Mouse (Mus musculus) liver, embryonic 15.5 days (tissue): Measurements from ENCODE around the gene Lemd1. TPM values are rescaled to one million over a fixed set of nuclear protein-coding genes. Genes with fewer than 3 reads are reported as not detected.
"Not testable (repeated sequence)": the region's sequence is repeated elsewhere in the genome, so short reads cannot be mapped to it uniquely, and the experiment has no call there.

Source experiments
- ATAC-seq: fragments of 200-750 bp; cut with Nextera tagmentation; 2 replicates; pipeline ENCODE4 v1.8.0; 2017; ENCODE audit warnings: moderate number of reproducible peaks, mild to moderate bottlenecking, moderate library complexity; ENCODE audit not compliant: insufficient read depth
- H3K27ac ChIP-seq: fragments of 300-500 bp; sonication (generic); replicated peaks from 2 replicates; pipeline ENCODE4 v1.5.1; 2015; ENCODE audit warnings: mild to moderate bottlenecking, inconsistent platforms
- H3K27me3 ChIP-seq: fragments of 300-500 bp; sonication (generic); 2 replicates; pipeline ENCODE4 v1.6.1; 2015; ENCODE audit warnings: mild to moderate bottlenecking, inconsistent platforms
- H3K36me3 ChIP-seq: fragments of 300-500 bp; sonication (generic); replicated peaks from 2 replicates; pipeline ENCODE4 v1.6.1; 2015; ENCODE audit warnings: moderate library complexity, mild to moderate bottlenecking, inconsistent platforms
- H3K4me1 ChIP-seq: fragments of 300-500 bp; sonication (generic); replicated peaks from 2 replicates; pipeline ENCODE4 v1.6.1; 2015; ENCODE audit warnings: inconsistent platforms
- H3K4me2 ChIP-seq: fragments of 300-500 bp; sonication (generic); 2 replicates; pipeline ENCODE4 v1.6.1; 2015; ENCODE audit warnings: moderate library complexity, mild to moderate bottlenecking, inconsistent platforms
- H3K4me3 ChIP-seq: fragments of 300-500 bp; sonication (generic); replicated peaks from 2 replicates; pipeline ENCODE4 v1.5.1; 2015; ENCODE audit warnings: mild to moderate bottlenecking, inconsistent platforms
- H3K9ac ChIP-seq: fragments of 300-500 bp; sonication (generic); 2 replicates; pipeline ENCODE4 v1.6.1; 2015; ENCODE audit warnings: moderate library complexity, mild to moderate bottlenecking, inconsistent platforms
- H3K9me3 ChIP-seq: fragments of 300-500 bp; sonication (generic); replicated peaks from 2 replicates; pipeline ENCODE4 v1.6.1; 2016; ENCODE audit warnings: inconsistent platforms
- WGBS: fragments of 180-500 bp; shearing (Covaris S2); methylation state at CpG from one replicate; pipeline ENCODE4 v1.1.7; 2015; ENCODE audit warnings: mixed read lengths; ENCODE audit not compliant: insufficient replicate concordance; 5-methylcytosine and 5-hydroxymethylcytosine counted together
- polyA plus RNA-seq: library from polyadenylated mRNA; unstranded; fragments of >200 nt; fragmentation: Nextera tagmentation; extraction: Ambion mirVana; gene quantifications from 2 replicates; pipeline ENCODE4 v1.2.1, GENCODE M21; 2015

Lemd1 gene
- polyA plus RNA-seq, 1 experiment from 2014 or later, result not detected

DNA sequence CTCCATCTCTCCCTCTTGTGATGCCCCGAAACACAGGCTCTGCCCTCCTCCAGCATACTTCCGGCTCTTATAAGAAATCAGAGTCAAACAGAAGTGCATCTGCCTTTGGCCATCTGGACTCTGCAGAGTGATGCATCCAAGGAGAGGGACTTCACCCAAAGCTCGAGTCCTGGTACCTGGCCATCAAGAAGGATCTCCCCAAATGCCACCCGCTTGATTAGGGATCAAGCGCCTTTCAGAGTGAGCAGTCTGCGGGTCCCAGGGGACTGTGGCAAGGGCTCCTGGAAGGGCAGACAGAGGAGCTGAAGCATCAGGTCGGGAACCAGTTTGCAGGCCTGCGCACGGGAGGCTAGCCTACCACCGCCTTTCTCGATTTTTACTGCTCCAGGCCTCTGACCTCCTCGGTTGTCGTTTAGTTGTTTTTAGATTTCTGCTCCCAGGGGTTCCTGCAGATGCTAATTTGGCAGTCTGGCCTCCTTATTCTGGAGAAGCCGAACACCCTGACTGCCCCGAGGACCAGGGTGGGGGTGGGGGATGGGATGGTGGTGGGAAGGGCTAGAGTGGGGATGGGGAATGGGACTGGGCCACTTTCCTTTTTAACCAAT is 38.0 kb upstream of the Lemd1 start:
- WGBS, result 54% methylated on average over 15 of the region's 15 CpGs
- Histone ChIP-seq H3K4me3 (no peak overlapping the region), H3K4me1 (no peaks in the 10 kb centered on the region), H3K9ac (no peak overlapping the region), H3K4me2 (no peak overlapping the region), H3K9me3 (no peaks in the 10 kb centered on the region), H3K27ac (no peak overlapping the region), H3K27me3 (peaks cover 10% of the 10 kb centered on the region), H3K36me3 (no peaks in the 10 kb centered on the region)
- ATAC-seq, result no peak

DNA sequence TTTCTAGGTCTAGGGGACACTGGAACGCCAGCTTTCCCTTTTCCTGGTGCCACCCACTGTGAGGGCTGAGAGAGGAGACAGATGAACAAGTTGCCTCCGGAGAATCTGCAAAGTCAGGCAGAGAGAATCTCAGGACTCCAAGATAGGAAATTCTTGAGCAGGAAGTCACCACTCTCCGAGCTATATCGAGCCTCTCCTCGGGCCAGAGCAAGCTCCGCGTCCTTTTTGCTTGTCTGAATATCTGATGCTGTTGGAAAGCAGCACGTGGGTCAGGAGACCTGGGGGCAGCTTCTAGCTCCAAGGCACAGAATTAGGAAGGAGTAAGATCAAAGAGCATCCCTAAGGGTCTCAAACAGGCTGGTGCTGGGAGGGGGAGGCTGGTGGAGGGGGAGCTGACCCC is 37.5 kb upstream of the Lemd1 start:
- WGBS, result 45% methylated on average over 8 of the region's 8 CpGs
- H3K27ac ChIP-seq, result no peak overlapping the region
- H3K9me3 ChIP-seq, result no peaks in the 10 kb centered on the region

GRCm38 (mm10) chr1:132155737-132156136 is 35.5 kb upstream of the Lemd1 start:
- 11% methylated on average over 6 of the region's 6 CpGs for WGBS
- no peak for ATAC-seq
- H3K9me3 ChIP-seq, result no peaks in the 10 kb centered on the region
- no peaks in the 10 kb centered on the region for H3K36me3 ChIP-seq
- no peaks in the 10 kb centered on the region for H3K4me1 ChIP-seq
- no peak overlapping the region for H3K27ac ChIP-seq
- H3K9ac ChIP-seq, result no peak overlapping the region
- peaks cover 31% of the 10 kb centered on the region for H3K27me3 ChIP-seq
- no peak overlapping the region for H3K4me3 ChIP-seq
- peak overlapping the region; percentile 27; the same call in 1 of the 2 replicates for H3K4me2 ChIP-seq

More for the DNA sequence above, 37.5 kb upstream of the Lemd1 start:
- ATAC-seq, result no peak
- Histone ChIP-seq H3K27me3 (peaks cover 15% of the 10 kb centered on the region), H3K36me3 (no peaks in the 10 kb centered on the region), H3K4me1 (no peaks in the 10 kb centered on the region), H3K4me3 (no peak overlapping the region), H3K9ac (no peak overlapping the region), H3K4me2 (no peak overlapping the region)

DNA sequence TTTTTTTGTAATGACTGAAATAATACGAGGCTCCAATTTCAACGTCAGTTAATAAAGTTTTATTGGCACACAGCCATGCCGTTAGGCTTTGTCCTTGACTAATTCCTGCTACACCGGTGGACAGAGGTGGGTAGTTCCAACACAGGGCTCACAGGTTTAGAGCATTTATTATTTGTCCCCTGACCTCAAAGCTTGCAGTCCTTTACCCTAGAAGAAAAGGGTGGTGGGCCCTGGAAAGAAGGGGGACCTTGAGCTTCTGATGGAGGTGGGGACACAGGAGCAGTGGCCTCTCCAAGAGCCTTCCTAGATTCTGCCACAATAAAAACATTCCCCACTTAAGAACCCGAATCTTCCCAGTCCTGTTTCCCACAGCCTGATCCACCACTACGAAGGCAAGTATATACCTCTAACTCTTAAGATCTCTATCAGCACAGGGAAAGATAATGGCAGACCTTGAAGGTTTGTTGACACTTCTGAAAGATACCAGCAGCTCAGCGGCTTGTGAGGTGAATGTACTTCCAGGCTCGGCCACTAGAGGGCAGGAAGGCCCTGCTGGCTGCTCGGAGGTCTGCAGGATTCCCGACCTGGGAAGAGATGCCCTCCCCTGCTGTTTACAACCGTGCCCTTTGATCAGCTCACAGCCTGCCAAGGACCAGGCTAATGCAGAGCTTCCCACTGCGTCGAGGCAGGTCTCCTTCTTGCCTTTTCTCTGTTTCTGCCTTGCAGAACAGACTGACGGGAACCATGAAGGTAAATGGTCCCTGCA is 34.0 kb upstream of the Lemd1 start:
- peaks cover 41% of the 10 kb centered on the region for H3K27me3 ChIP-seq

DNA sequence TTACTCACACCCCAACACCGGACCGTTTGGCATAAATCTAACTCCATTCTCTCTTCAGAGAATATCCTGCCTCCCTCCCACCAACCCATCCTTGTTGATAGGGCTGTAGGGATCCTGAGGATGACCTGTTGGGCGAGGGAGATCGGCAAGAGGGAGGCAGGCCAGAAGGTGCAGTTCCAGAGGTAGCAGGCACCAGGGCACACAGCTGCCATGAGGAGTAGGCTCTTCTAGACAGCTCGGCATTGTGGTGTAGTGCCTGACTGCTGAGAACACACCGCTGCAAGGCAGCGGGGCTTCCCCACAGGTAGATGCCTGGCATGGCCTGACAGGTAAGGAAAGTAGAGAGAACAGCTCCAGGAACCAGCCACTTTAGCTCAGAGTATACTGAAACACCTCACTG is 33.4 kb upstream of the Lemd1 start:
- Histone ChIP-seq H3K4me2 (no peak overlapping the region), H3K27me3 (peaks cover 41% of the 10 kb centered on the region), H3K27ac (no peak overlapping the region), H3K9me3 (no peaks in the 10 kb centered on the region), H3K9ac (no peak overlapping the region), H3K4me1 (no peaks in the 10 kb centered on the region), H3K36me3 (no peaks in the 10 kb centered on the region), H3K4me3 (no peak overlapping the region)
- ATAC-seq, result no peak
- 36% methylated on average over 7 of the region's 7 CpGs for WGBS

More for the DNA sequence above, 34.0 kb upstream of the Lemd1 start:
- 21% methylated on average over 14 of the region's 14 CpGs for WGBS
- Histone ChIP-seq H3K4me2 (no peak overlapping the region), H3K4me1 (no peaks in the 10 kb centered on the region), H3K27ac (no peak overlapping the region), H3K9ac (no peak overlapping the region), H3K36me3 (no peaks in the 10 kb centered on the region), H3K9me3 (no peaks in the 10 kb centered on the region), H3K4me3 (no peak overlapping the region)
- ATAC-seq, result no peak

GRCm38 (mm10) chr1:132158741-132159140 is 32.5 kb upstream of the Lemd1 start:
- Histone ChIP-seq H3K27ac (no peak overlapping the region), H3K9ac (no peak overlapping the region), H3K36me3 (no peaks in the 10 kb centered on the region), H3K27me3 (peaks cover 50% of the 10 kb centered on the region), H3K4me2 (no peak overlapping the region), H3K4me3 (no peak overlapping the region), H3K4me1 (no peaks in the 10 kb centered on the region), H3K9me3 (no peaks in the 10 kb centered on the region)
- 14% methylated on average over 2 of the region's 2 CpGs for WGBS
- ATAC-seq, result no peak

DNA sequence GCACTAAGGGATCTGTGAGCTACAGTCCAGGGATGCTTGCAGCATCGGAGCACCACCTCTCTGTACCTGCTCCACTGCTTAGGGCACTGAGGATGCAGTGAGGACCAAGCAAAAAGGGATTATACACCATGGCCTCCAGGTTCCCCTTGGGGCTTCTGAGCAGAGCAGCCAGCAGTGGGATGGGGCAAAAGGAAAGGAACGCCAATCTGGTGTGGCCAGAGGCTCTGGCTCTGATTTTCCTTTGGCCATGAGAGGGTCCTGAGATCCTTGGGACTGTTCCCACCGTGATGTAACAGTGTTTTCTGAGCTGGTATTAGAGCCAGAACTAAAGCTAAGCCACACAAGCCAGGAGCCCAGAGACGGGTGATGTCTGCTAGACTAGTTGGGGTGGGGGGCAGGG is 31.6 kb upstream of the Lemd1 start:
- Histone ChIP-seq H3K4me1 (no peaks in the 10 kb centered on the region), H3K9ac (no peak overlapping the region), H3K27me3 (peaks cover 56% of the 10 kb centered on the region), H3K36me3 (no peaks in the 10 kb centered on the region), H3K4me3 (no peak overlapping the region), H3K4me2 (no peak overlapping the region), H3K9me3 (no peaks in the 10 kb centered on the region), H3K27ac (no peak overlapping the region)
- no peak for ATAC-seq
- 48% methylated on average over 4 of the region's 4 CpGs for WGBS

- Histone ChIP-seq H3K9ac (no peak overlapping the region), H3K4me1 (no peaks in the 10 kb centered on the region), H3K27ac (no peak overlapping the region), H3K4me2 (no peak overlapping the region), H3K9me3 (no peaks in the 10 kb centered on the region), H3K36me3 (no peaks in the 10 kb centered on the region), H3K27me3 (peaks cover 63% of the 10 kb centered on the region), H3K4me3 (no peak overlapping the region)
- 52% methylated on average over 7 of the region's 7 CpGs for WGBS
- ATAC-seq, result no peak
These were observed 29.9 kb upstream of the Lemd1 start for GRCm38 (mm10) chr1:132161211-132161880.

DNA sequence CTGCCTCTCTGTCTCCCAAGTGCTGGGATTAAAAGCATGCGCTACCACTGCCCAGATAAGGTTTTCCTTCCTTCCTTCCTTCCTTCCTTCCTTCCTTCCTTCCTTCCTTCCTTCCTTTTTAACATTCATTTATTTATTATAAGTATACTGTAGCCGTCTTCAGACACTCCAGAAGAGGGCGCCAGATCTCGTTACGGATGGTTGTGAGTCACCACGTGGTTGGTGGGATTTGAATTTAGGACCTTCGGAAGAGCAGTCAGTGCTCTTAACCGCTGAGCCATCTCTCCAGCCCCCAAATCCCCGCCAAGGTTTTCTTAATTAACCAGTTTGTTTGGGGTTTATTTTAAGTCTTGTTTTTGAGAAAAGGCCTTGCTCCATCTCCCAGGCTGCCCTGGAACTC is 28.6 kb upstream of the Lemd1 start:
- not testable (repeated sequence) for H3K4me3 ChIP-seq, ATAC-seq, H3K9me3 ChIP-seq, H3K36me3 ChIP-seq, H3K4me1 ChIP-seq, H3K27ac ChIP-seq, H3K9ac ChIP-seq, H3K4me2 ChIP-seq
- H3K27me3 ChIP-seq, result peaks cover 59% of the 10 kb centered on the region
- WGBS, result 33% methylated on average over 9 of the region's 9 CpGs

DNA sequence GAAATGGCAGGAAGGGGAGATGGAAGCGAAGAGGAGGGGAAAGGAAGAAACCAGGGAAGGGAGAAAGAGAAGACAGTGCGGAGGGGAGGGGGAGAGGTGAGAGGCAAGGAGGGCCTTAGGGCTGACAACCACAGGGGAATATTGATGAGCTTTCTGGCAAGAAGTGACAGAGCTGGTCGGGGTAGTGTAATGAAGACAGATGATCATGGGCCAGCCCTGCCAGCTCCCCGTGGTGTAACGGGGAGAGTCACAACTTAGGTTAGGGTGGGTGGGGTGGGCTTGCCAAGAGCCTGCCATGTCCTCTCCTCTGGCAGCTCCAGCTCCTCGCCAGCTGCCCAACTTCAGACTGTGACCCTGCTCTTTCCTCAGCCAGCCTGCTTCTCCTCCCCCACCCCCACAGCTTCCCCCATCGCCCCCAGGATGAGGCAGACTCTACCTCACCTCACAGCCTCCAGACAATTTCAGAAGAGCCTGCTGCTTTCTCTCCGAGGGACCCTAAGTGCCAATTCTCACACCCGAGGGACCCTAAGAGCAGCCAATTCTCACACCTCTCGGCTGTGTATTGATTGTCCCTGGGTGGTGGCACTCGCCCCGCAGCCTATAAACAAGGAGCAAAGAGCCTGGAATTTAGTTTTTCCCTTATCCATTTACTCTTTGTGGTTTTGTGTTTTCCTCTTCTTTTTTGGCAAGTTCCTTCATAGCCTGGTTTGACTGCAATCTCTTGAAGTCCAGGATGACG is 26.3 kb upstream of the Lemd1 start:
- WGBS, result 25% methylated on average over 13 of the region's 13 CpGs
- Histone ChIP-seq H3K27me3 (peaks cover 51% of the 10 kb centered on the region), H3K4me2 (no peak overlapping the region), H3K9ac (no peak overlapping the region), H3K27ac (no peak overlapping the region), H3K4me3 (no peak overlapping the region), H3K9me3 (no peaks in the 10 kb centered on the region), H3K4me1 (peaks cover 4% of the 10 kb centered on the region; the same call in 1 of the 2 replicates), H3K36me3 (no peaks in the 10 kb centered on the region)
- no peak for ATAC-seq

GRCm38 (mm10) chr1:132165859-132166258 is 25.4 kb upstream of the Lemd1 start:
- Histone ChIP-seq H3K9me3 (no peaks in the 10 kb centered on the region), H3K27ac (no peak overlapping the region), H3K4me3 (no peak overlapping the region), H3K9ac (no peak overlapping the region), H3K4me1 (peaks cover 4% of the 10 kb centered on the region; the same call in 1 of the 2 replicates), H3K4me2 (no peak overlapping the region), H3K36me3 (no peaks in the 10 kb centered on the region), H3K27me3 (peaks cover 49% of the 10 kb centered on the region)
- ATAC-seq, result no peak
- WGBS, result 35% methylated on average over 3 of the region's 3 CpGs
